ENCODE assay signal across 9 mouse cellular contexts in the genomic region with DNA sequence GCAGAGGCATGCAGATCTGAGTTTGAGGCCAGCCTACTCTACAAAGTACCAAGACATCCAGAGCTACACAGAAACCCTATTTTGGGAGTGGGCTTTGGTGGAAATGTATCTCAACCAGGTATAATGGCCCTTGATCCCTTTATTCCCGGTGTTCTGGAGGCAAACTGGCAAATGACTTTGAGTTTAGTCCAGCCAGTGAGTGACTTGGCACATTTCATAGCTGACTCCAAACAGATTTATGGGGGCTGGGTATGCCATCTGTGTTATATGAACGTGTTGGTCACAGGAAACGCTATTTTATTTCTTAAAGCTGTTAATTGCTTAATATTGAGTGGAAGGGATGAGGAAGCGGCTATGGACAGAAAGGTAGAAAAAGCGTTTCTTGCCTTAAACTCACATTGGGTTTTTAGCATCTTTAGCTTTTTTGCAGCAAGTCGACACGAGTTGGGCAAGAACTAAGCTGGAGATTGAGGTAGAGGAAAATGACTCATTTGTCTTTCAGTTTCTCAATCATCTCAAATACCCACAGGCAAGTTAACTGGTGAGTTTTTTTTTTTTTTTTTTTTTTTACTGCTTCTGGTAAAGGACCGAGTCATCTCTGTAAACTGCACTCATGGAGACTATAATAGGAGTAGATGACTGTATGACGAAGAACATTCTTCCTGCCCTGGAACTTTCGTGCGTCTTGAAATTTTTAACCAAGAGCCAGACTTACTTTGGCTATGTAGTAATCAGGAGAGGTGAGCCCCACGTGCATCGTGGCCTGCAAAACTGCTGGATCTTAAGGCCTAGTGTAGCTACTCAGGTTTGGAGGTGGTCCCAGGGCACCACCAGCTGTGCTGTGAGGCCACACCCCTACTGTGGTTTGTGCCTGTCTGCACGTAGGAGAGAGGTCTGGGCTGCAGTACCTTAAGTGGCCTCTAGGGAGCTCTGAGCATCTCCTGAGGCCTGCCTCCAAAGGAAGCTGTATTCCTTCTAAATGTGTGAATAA. TPM values are rescaled to one million over a fixed set of nuclear protein-coding genes. Genes with fewer than 3 reads are reported as not detected.
DNase-seq lines count a peak whose midpoint lies in the region; ATAC-seq and TF ChIP-seq lines count a peak whose summit lies in the region.
"Had no signal": no experiment of that assay in that cellular context is flagged by ENCODE, and none has a peak within 500 bp of the region (broad histone marks: within the 10 kb centered on the region; RNA-seq: fewer than 3 reads in every experiment).

No protein-coding gene starts in this region.

- no peaks in the 10 kb centered on the region for H3K27me3 ChIP-seq in embryonic facial prominence, embryonic 15.5 days
- peaks cover 5% of the 10 kb centered on the region; the same call in 1 of the 2 replicates for H3K27me3 ChIP-seq in liver, adult 2 months (ENCODE audit: control insufficient read depth, insufficient read depth, low read length)

- H3K9ac ChIP-seq in embryonic facial prominence, embryonic 15.5 days: no peak overlapping the region
- H3K9ac ChIP-seq in liver, adult 2 months (ENCODE audit: low read depth, low read length): no peak overlapping the region

- H3K9me3 ChIP-seq in embryonic facial prominence, embryonic 15.5 days (replicated peaks): no peaks in the 10 kb centered on the region

- peak overlapping the region; percentile 77 for H3K4me3 ChIP-seq in embryonic facial prominence, embryonic 15.5 days (replicated peaks)
- H3K4me3 ChIP-seq in liver, adult 2 months (ENCODE audit: insufficient read depth, low read depth, low read length): no peak overlapping the region
- H3K4me3 ChIP-seq: erythroblast, embryonic 14.5 days had no signal

- TF ChIP-seq POLR2A in liver, adult 2 months (IDR thresholded peaks at IDR 0.05; ENCODE audit: extremely low read depth, insufficient read depth, low read length): no peak

- H3K36me3 ChIP-seq in embryonic facial prominence, embryonic 15.5 days: peaks cover 26% of the 10 kb centered on the region; the same call in 1 of the 2 replicates
- H3K36me3 ChIP-seq in liver, adult 2 months (ENCODE audit: control insufficient read depth, insufficient read depth, low read length): no peaks in the 10 kb centered on the region

- 17% methylated on average over 14 of the region's 14 CpGs for WGBS in embryonic facial prominence, embryonic 15.5 days
- 36% methylated on average over 14 of the region's 14 CpGs for WGBS in liver, adult 2 months

- TF ChIP-seq CTCF in liver, adult 2 months (IDR thresholded peaks at IDR 0.05; ENCODE audit: low read depth, low read length): peak; percentile 81

- peak; percentile 83 to 84 for DNase-seq in B cell, adult 2 months
- peak; percentile 79 to 86 for DNase-seq in adrenal gland, postnatal 36 days
- DNase-seq in heart, adult 8-10 months (ENCODE audit: low spot score): peak; percentile 87
- peak; percentile 67 to 83 for DNase-seq in kidney, adult 8-10 months
- peak; percentile 39 for DNase-seq in liver, adult 2 months (ENCODE audit: extremely low read depth, low read depth, low spot score)
- DNase-seq in spleen, postnatal 36 days (ENCODE audit: low spot score in 2 of 2): peak; percentile 68 to 73

- peaks cover 53% of the 10 kb centered on the region for H3K4me1 ChIP-seq in embryonic facial prominence, embryonic 15.5 days
- 0 out of 2 replicates have a peak, but pooled peaks cover 2% of the 10 kb centered on the region for H3K4me1 ChIP-seq in liver, adult 2 months (ENCODE audit: control insufficient read depth, insufficient read depth, low read length)

- peak overlapping the region; percentile 88 for H3K27ac ChIP-seq in embryonic facial prominence, embryonic 15.5 days (replicated peaks)
- no peak overlapping the region for H3K27ac ChIP-seq in liver, adult 2 months (replicated peaks; ENCODE audit: insufficient read depth, low read depth, low read length)

- no peaks in the 10 kb centered on the region for H3K79me2 ChIP-seq in liver, adult 2 months (ENCODE audit: control insufficient read depth, insufficient read depth, low read length)

- ATAC-seq in embryonic facial prominence, embryonic 15.5 days (ENCODE audit: insufficient number of reproducible peaks, low FRiP score, low TSS enrichment, low read depth): 0 out of 2 replicates have a peak, but pooled peaks have one; percentile 16
- peak; percentile 40 for ATAC-seq in monocyte, adult 5-6 weeks (replicated peaks; ENCODE audit: insufficient number of reproducible peaks, low FRiP score, low TSS enrichment, poor library complexity, severe bottlenecking)

- peak overlapping the region; percentile 67 for H3K4me2 ChIP-seq in embryonic facial prominence, embryonic 15.5 days (replicated peaks)

RNA-seq across cellular contexts. Expression of gene Pkm, which starts 3.2 kb away (rescaled TPM):
- 100 to 1,000 TPM; 749 to 846 TPM for total RNA-seq in adrenal gland, postnatal 36 days (2021)
- 1,163 and 1,229 TPM in 2 replicates for polyA plus RNA-seq in embryonic facial prominence, embryonic 15.5 days (2015; fragmentation: Nextera tagmentation; extraction: Ambion mirVana)
- 1,000 to 10,000 TPM; 1,114 to 1,272 (median 1,167) TPM for total RNA-seq in heart, adult 8-10 months (2022)
- 23.4 and 33.4 TPM in 2 replicates for total RNA-seq in liver, adult 2 months (2014; rRNA removed)
- polyA plus RNA-seq in liver, adult 2 months (2012; rRNA removed): 18.5 and 22.7 TPM in 2 replicates
- 498 to 575 TPM (median 546 TPM) in 3 replicates for total RNA-seq in monocyte, adult 5-6 weeks (2017)

RNA-seq across cellular contexts. Expression of gene Gramd2, which starts 20.6 kb away (rescaled TPM):
- under 1 TPM; 0.13 to 0.16 TPM for total RNA-seq in adrenal gland, postnatal 36 days (2021)
- 6.6 and 7.6 TPM in 2 replicates for polyA plus RNA-seq in embryonic facial prominence, embryonic 15.5 days (2015; fragmentation: Nextera tagmentation; extraction: Ambion mirVana)
- not detected for total RNA-seq in heart, adult 8-10 months (2022)
- not detected in 2 replicates for total RNA-seq in liver, adult 2 months (2014; rRNA removed)
- 0.06 and 0.22 TPM in 2 replicates for polyA plus RNA-seq in liver, adult 2 months (2012; rRNA removed)
- 0.19 to 0.53 TPM (median 0.49 TPM) in 3 replicates for total RNA-seq in monocyte, adult 5-6 weeks (2017)
- polyA plus RNA-seq: erythroblast, embryonic 14.5 days had no signal

RNA-seq across cellular contexts. Expression of gene Parp6, which starts 42.2 kb away (rescaled TPM):
- 10 to 100 TPM; 26.5 TPM for total RNA-seq in adrenal gland, postnatal 36 days (2021)
- 31.1 and 36.1 TPM in 2 replicates for polyA plus RNA-seq in embryonic facial prominence, embryonic 15.5 days (2015; fragmentation: Nextera tagmentation; extraction: Ambion mirVana)
- total RNA-seq in heart, adult 8-10 months (2022): 10 to 100 TPM; 15.1 to 17.9 (median 15.8) TPM
- 11.2 and 13.7 TPM in 2 replicates for total RNA-seq in liver, adult 2 months (2014; rRNA removed)
- 7.9 and 8.9 TPM in 2 replicates for polyA plus RNA-seq in liver, adult 2 months (2012; rRNA removed)
- 19.9 to 29.5 TPM (median 25.5 TPM) in 3 replicates for total RNA-seq in monocyte, adult 5-6 weeks (2017)

Comparison
In these comparisons a context has a peak if more than half of its experiments do, and no peak if none do; other contexts are left out.
1. RNA of gene Pkm, which starts 3.2 kb away (total RNA-seq): 1,114 to 1,272 TPM in heart, adult 8-10 months, 749 to 846 TPM in adrenal gland, postnatal 36 days and 498 to 575 TPM in monocyte, adult 5-6 weeks; 23.4 to 33.4 TPM in liver, adult 2 months; every median in the first group is over 10 times any median in the second.
2. Peak in every context shown above with its lines, with median percentiles within 50 percentile points of each other: DNase-seq.